Mouse (Mus musculus): ENCODE measurements around the gene Cox8b. TPM values are rescaled to one million over a fixed set of nuclear protein-coding genes. Genes with fewer than 3 reads are reported as not detected.

The Cox8b gene
- total and polyA plus RNA-seq, 3 experiments = not detected

- H3K4me1 ChIP-seq (ENCODE audit: control insufficient read depth in 1 of 2, insufficient read depth in 2 of 2) = peaks cover 11 to 19% of the 10 kb centered on the region in 2 experiments
- no peak overlapping the region for H3K27ac ChIP-seq (ENCODE audit: insufficient read depth, low read depth)
- no peak for TF ChIP-seq SIN3A (IDR thresholded peaks at IDR 0.05; ENCODE audit: low read length)
- TF ChIP-seq MAFK (IDR thresholded peaks at IDR 0.05; ENCODE audit: insufficient replicate concordance, low read length) = no peak
- no peak for TF ChIP-seq POLR2A (IDR thresholded peaks at IDR 0.05; ENCODE audit: low read depth, low read length)
- no peak for TF ChIP-seq KAT2A (IDR thresholded peaks at IDR 0.05; ENCODE audit: insufficient replicate concordance, low read length)
- TF ChIP-seq USF1 (IDR thresholded peaks at IDR 0.05; ENCODE audit: low read depth, low read length) = no peak
- no peak for TF ChIP-seq NELFE (IDR thresholded peaks at IDR 0.05; ENCODE audit: low read depth, low read length)
- no peak for TF ChIP-seq TCF12 (IDR thresholded peaks at IDR 0.05; ENCODE audit: low read depth, low read length)
- TF ChIP-seq RAD21 (IDR thresholded peaks at IDR 0.05; ENCODE audit: low read depth, low read length) = no peak
- TF ChIP-seq CTCF (conservative IDR thresholded peaks at IDR 0.05 in 1 of 2, IDR thresholded peaks at IDR 0.05 in 1 of 2; ENCODE audit: low read depth in 2 of 2, low read length in 2 of 2) = no peak
- no peak for TF ChIP-seq MYC (IDR thresholded peaks at IDR 0.05; ENCODE audit: low read depth, low read length)
- TF ChIP-seq GABPA (IDR thresholded peaks at IDR 0.05; ENCODE audit: insufficient replicate concordance, low read depth, low read length) = no peak
- no peak for TF ChIP-seq PAX5 (IDR thresholded peaks at IDR 0.05; ENCODE audit: low read length)
- no peak for TF ChIP-seq ZC3H11A (IDR thresholded peaks at IDR 0.05; ENCODE audit: low read depth, low read length)
- in situ Hi-C loops (cut with MboI; ENCODE audit: low pct_ligation_motif_present, low pct_unique_long_range_greater_than_20kb, low sequenced_read_pairs) = no loop called here
- H3K9ac ChIP-seq (ENCODE audit: insufficient read depth, low read depth) = no peak overlapping the region
- H3K79me2 ChIP-seq (replicated peaks; ENCODE audit: control insufficient read depth, extremely low read depth, insufficient read depth, poor library complexity, severe bottlenecking) = no peaks in the 10 kb centered on the region
- H3K4me2 ChIP-seq (ENCODE audit: insufficient read depth, low read depth, poor library complexity, severe bottlenecking) = no peak overlapping the region
- H3K36me3 ChIP-seq (replicated peaks in 1 of 2; ENCODE audit: control insufficient read depth in 1 of 2, insufficient read depth in 1 of 2, low read length in 1 of 2) = no peaks in the 10 kb centered on the region
- H3K4me3 ChIP-seq (replicated peaks in 1 of 3; ENCODE audit: low read depth in 2 of 3, low read length in 2 of 3, poor library complexity in 1 of 3) = no peak overlapping the region
- H3K27me3 ChIP-seq (replicated peaks) = peaks cover 19% of the 10 kb centered on the region
- H3K9me3 ChIP-seq (replicated peaks; ENCODE audit: low read length) = peaks cover 2% of the 10 kb centered on the region
- dilution Hi-C loops (cut with MboI; ENCODE audit: extremely low pct_ligation_motif_present, extremely low pct_unique_long_range_greater_than_20kb, low sequenced_read_pairs) = no loop called here
- DNase-seq (ENCODE audit: extremely low read depth) = no peak
Measured at GRCm38 (mm10) chr7:140921225-140921975, 21.2 kb upstream of the Cox8b start.

GRCm38 (mm10) chr7:140920418-140921029 lies 20.3 kb upstream of the Cox8b start, which contains the start of gene Nlrp6:
Gene Nlrp6, plus strand, starts transcription at chr7:140920902.
- Histone ChIP-seq H3K27ac (ENCODE audit: insufficient read depth, low read depth) (no peak within 1 kb of the TSS), H3K4me3 (replicated peaks in 1 of 3; ENCODE audit: low read depth in 2 of 3, low read length in 2 of 3, poor library complexity in 1 of 3) (no peak within 1 kb of the TSS)
- in situ Hi-C loops (cut with MboI; ENCODE audit: low pct_ligation_motif_present, low pct_unique_long_range_greater_than_20kb, low sequenced_read_pairs) = no loop called here

More at GRCm38 (mm10) chr7:140920418-140921029, 20.3 kb upstream of the Cox8b start, which contains the start of gene Nlrp6:
- no peak within 1 kb of the TSS for H3K9ac ChIP-seq (ENCODE audit: insufficient read depth, low read depth)
- H3K4me1 ChIP-seq (ENCODE audit: control insufficient read depth in 1 of 2, insufficient read depth in 2 of 2) = peaks cover 16 to 27% of the 10 kb centered on the region in 2 experiments
- no peaks in the 10 kb centered on the region for H3K36me3 ChIP-seq (replicated peaks in 1 of 2; ENCODE audit: control insufficient read depth in 1 of 2, insufficient read depth in 1 of 2, low read length in 1 of 2)
- no peak for DNase-seq (ENCODE audit: extremely low read depth)
- H3K4me2 ChIP-seq (ENCODE audit: insufficient read depth, low read depth, poor library complexity, severe bottlenecking) = no peak within 1 kb of the TSS
- peaks cover 19% of the 10 kb centered on the region for H3K27me3 ChIP-seq (replicated peaks)
- peaks cover 2% of the 10 kb centered on the region for H3K9me3 ChIP-seq (replicated peaks; ENCODE audit: low read length)
- no peaks in the 10 kb centered on the region for H3K79me2 ChIP-seq (replicated peaks; ENCODE audit: control insufficient read depth, extremely low read depth, insufficient read depth, poor library complexity, severe bottlenecking)
- TF ChIP-seq E2F4 (IDR thresholded peaks at IDR 0.05; ENCODE audit: insufficient replicate concordance, low read depth, low read length) = no peak
- no peak for TF ChIP-seq MAX (IDR thresholded peaks at IDR 0.05; ENCODE audit: low read length)
- no peak for TF ChIP-seq CHD2 (IDR thresholded peaks at IDR 0.05; ENCODE audit: low read length)
- no peak for TF ChIP-seq TCF12 (IDR thresholded peaks at IDR 0.05; ENCODE audit: low read depth, low read length)
- no peak for TF ChIP-seq HCFC1 (IDR thresholded peaks at IDR 0.05; ENCODE audit: low read depth, low read length)
- TF ChIP-seq PAX5 (IDR thresholded peaks at IDR 0.05; ENCODE audit: low read length) = no peak
- TF ChIP-seq CTCF (conservative IDR thresholded peaks at IDR 0.05 in 1 of 2, IDR thresholded peaks at IDR 0.05 in 1 of 2; ENCODE audit: low read depth in 2 of 2, low read length in 2 of 2) = no peak
- TF ChIP-seq USF1 (IDR thresholded peaks at IDR 0.05; ENCODE audit: low read depth, low read length) = no peak
- no peak for TF ChIP-seq MAFK (IDR thresholded peaks at IDR 0.05; ENCODE audit: insufficient replicate concordance, low read length)
- no peak for TF ChIP-seq MXI1 (IDR thresholded peaks at IDR 0.05; ENCODE audit: low read depth, low read length)
- TF ChIP-seq JUND (conservative IDR thresholded peaks at IDR 0.05; ENCODE audit: low read depth, low read length) = no peak
- no peak for TF ChIP-seq UBTF (IDR thresholded peaks at IDR 0.05; ENCODE audit: low read depth, low read length)
- TF ChIP-seq ZKSCAN1 (IDR thresholded peaks at IDR 0.05; ENCODE audit: borderline replicate concordance, low read depth, low read length) = no peak
- TF ChIP-seq POLR2AphosphoS2 (IDR thresholded peaks at IDR 0.05; ENCODE audit: low read depth, low read length) = no peak
- dilution Hi-C loops (cut with MboI; ENCODE audit: extremely low pct_ligation_motif_present, extremely low pct_unique_long_range_greater_than_20kb, low sequenced_read_pairs) = no loop called here

Measured in CH12.LX (cell line).